Mouse (Mus musculus) lung, postnatal 25 days (tissue): ENCODE data around the gene Mup20.
"Not testable (repeated sequence)": the region's sequence is repeated elsewhere in the genome, so short reads cannot be mapped to it uniquely, and the experiment has no call there.

ENCODE experiments used
- DNase-seq: peaks from one replicate; pipeline ENCODE4 v3.0.0; 2022; ENCODE audit warnings: low spot score

The Mup20 gene

GRCm38 (mm10) chr4:62054058-62054457 is at the start of gene Mup20:
Mup20 (minus strand) TSS chr4:62054158.
- DNase-seq: not testable (repeated sequence)

- DNase-seq: not testable (repeated sequence)
These were observed 49.4 kb upstream of the Mup20 start for GRCm38 (mm10) chr4:62103366-62103765.

- DNase-seq: no peak
These were observed 34.0 kb upstream of the Mup20 start for GRCm38 (mm10) chr4:62087953-62088352.

- no peak for DNase-seq
These were observed 33.3 kb upstream of the Mup20 start, which contains the start of gene Mup3 for GRCm38 (mm10) chr4:62087241-62087640. Mup3 (minus strand) TSS chr4:62087342.

GRCm38 (mm10) chr4:62082755-62083154 is 28.8 kb upstream of the Mup20 start:
- DNase-seq: no peak

GRCm38 (mm10) chr4:62075126-62075525 is 21.2 kb upstream of the Mup20 start:
- no peak for DNase-seq

- DNase-seq: not testable (repeated sequence)
These were observed 822 bp upstream of the Mup20 start for GRCm38 (mm10) chr4:62054780-62055179.

- DNase-seq: no peak
These were observed 27.7 kb downstream of the Mup20 start for GRCm38 (mm10) chr4:62026281-62026680.

- DNase-seq: no peak
These were observed 29.6 kb downstream of the Mup20 start for GRCm38 (mm10) chr4:62024256-62024959.

GRCm38 (mm10) chr4:62023646-62024045 is 30.3 kb downstream of the Mup20 start:
- no peak for DNase-seq

- no peak for DNase-seq
These were observed 30.8 kb downstream of the Mup20 start for GRCm38 (mm10) chr4:62023120-62023519.

- DNase-seq: not testable (repeated sequence)
These were observed 33.4 kb downstream of the Mup20 start for GRCm38 (mm10) chr4:62020511-62020910.
